In the genomic region with DNA sequence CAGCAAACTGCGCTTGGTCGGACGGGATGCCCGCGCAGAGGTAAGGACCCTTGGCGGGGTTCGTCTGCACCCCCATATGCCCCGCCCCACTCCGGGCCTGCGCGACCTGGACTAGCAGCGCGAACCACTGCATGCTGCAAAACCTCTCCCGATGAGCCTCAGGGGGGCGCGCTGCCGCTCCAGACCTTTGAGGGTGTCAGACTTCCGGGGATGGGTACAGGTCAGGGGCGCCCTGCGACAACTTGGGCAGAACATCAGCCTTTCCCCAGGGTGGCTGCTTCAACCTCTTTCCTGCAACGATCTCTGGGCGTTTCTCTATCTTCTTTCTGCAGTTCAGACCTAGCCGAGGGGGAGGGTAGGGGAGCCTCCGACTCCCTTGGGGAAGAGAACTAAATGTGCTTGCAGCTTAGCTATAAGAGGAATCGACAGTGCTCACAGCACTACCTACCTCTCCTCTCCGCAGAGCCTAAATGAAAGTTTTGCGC, we compare ENCODE assay signal across 8 mouse cellular contexts.
DNase-seq lines count a peak whose midpoint lies in the region; ATAC-seq and TF ChIP-seq lines count a peak whose summit lies in the region.

No protein-coding gene starts in this region.

- ATAC-seq in heart, embryonic 11.5 days (replicated peaks; ENCODE audit: insufficient number of reproducible peaks, low FRiP score, low TSS enrichment): no peak
- peak; percentile 68; the same call in 1 of the 2 replicates for ATAC-seq in embryonic facial prominence, embryonic 12.5 days (ENCODE audit: insufficient number of reproducible peaks, insufficient read depth, low FRiP score, low TSS enrichment)
- no peak for ATAC-seq in intestine, postnatal 0 days

- H3K9ac ChIP-seq in heart, embryonic 11.5 days (ENCODE audit: low read depth, low read length): no peak overlapping the region
- peak overlapping the region; percentile 39 for H3K9ac ChIP-seq in ES-Bruce4 (ENCODE audit: low read depth, poor library complexity, severe bottlenecking)
- peak overlapping the region; percentile 47 for H3K9ac ChIP-seq in embryonic facial prominence, embryonic 12.5 days
- no peak overlapping the region for H3K9ac ChIP-seq in intestine, postnatal 0 days (ENCODE audit: low read depth, low read length)

- H3K4me1 ChIP-seq in heart, embryonic 11.5 days (ENCODE audit: control insufficient read depth, insufficient read depth, low read length): peaks cover 10% of the 10 kb centered on the region
- no peaks in the 10 kb centered on the region for H3K4me1 ChIP-seq in ES-Bruce4 (ENCODE audit: control insufficient read depth, insufficient read depth, low read length)
- peaks cover 11% of the 10 kb centered on the region for H3K4me1 ChIP-seq in embryonic facial prominence, embryonic 12.5 days
- H3K4me1 ChIP-seq in intestine, postnatal 0 days (replicated peaks; ENCODE audit: control insufficient read depth, insufficient read depth, low read length): no peaks in the 10 kb centered on the region

- H3K4me3 ChIP-seq in heart, embryonic 11.5 days (ENCODE audit: low read depth, low read length): peak overlapping the region; percentile 40
- peak overlapping the region; percentile 71 for H3K4me3 ChIP-seq in ES-Bruce4 (ENCODE audit: low read depth, low read length)
- peak overlapping the region; percentile 33 for H3K4me3 ChIP-seq in embryonic facial prominence, embryonic 12.5 days
- H3K4me3 ChIP-seq in intestine, postnatal 0 days (ENCODE audit: low read depth, low read length): peak overlapping the region; percentile 35

- intact Hi-C loops in heart, postnatal 14 days (cut with DNase I): no loop called here

- no peak overlapping the region for H3K27ac ChIP-seq in heart, embryonic 11.5 days (ENCODE audit: low read depth, low read length)
- H3K27ac ChIP-seq in ES-Bruce4 (ENCODE audit: insufficient read depth, low read length): no peak overlapping the region
- H3K27ac ChIP-seq in embryonic facial prominence, embryonic 12.5 days: no peak overlapping the region
- no peak overlapping the region for H3K27ac ChIP-seq in intestine, postnatal 0 days (ENCODE audit: low read depth, low read length)

- no peak for TF ChIP-seq EP300 in ES-Bruce4 (IDR thresholded peaks at IDR 0.05; ENCODE audit: insufficient read depth, low read depth, low read length)

- peaks cover 96% of the 10 kb centered on the region for H3K27me3 ChIP-seq in heart, embryonic 11.5 days (ENCODE audit: control insufficient read depth, insufficient read depth, low read length)
- H3K27me3 ChIP-seq in ES-Bruce4 (ENCODE audit: control insufficient read depth, insufficient read depth, low read length, poor library complexity, severe bottlenecking): peaks cover 22% of the 10 kb centered on the region
- H3K27me3 ChIP-seq in embryonic facial prominence, embryonic 12.5 days: peaks cover 98% of the 10 kb centered on the region
- peaks cover 94% of the 10 kb centered on the region for H3K27me3 ChIP-seq in intestine, postnatal 0 days (replicated peaks; ENCODE audit: control insufficient read depth, insufficient read depth, low read length)

- DNase-seq in heart, postnatal 14 days: no peak
- DNase-seq in naive thymus-derived CD4-positive, alpha-beta T cell, adult 2 months (ENCODE audit: low read depth): peak; percentile 32
- DNase-seq in thymus, postnatal 25 days: peak; percentile 59
- DNase-seq in ovary, postnatal 10 days (ENCODE audit: low spot score): no peak

- no peaks in the 10 kb centered on the region for H3K36me3 ChIP-seq in heart, embryonic 11.5 days (ENCODE audit: control insufficient read depth, insufficient read depth, low read length)
- H3K36me3 ChIP-seq in ES-Bruce4 (ENCODE audit: control insufficient read depth, insufficient read depth, low read length, poor library complexity, severe bottlenecking): no peaks in the 10 kb centered on the region
- no peaks in the 10 kb centered on the region for H3K36me3 ChIP-seq in embryonic facial prominence, embryonic 12.5 days
- no peaks in the 10 kb centered on the region for H3K36me3 ChIP-seq in intestine, postnatal 0 days (ENCODE audit: control insufficient read depth, insufficient read depth)

- peak overlapping the region; percentile 68 for H3K4me2 ChIP-seq in heart, embryonic 11.5 days
- H3K4me2 ChIP-seq in embryonic facial prominence, embryonic 12.5 days (replicated peaks): peak overlapping the region; percentile 62
- peak overlapping the region; percentile 64 for H3K4me2 ChIP-seq in intestine, postnatal 0 days (replicated peaks; ENCODE audit: low read depth)

- no peak for TF ChIP-seq POLR2A in ES-Bruce4 (IDR thresholded peaks at IDR 0.05; ENCODE audit: insufficient read depth, low read length)

- under 1% methylated on average over 27 of the region's 27 CpGs for WGBS in heart, embryonic 11.5 days (ENCODE audit: insufficient replicate concordance)
- WGBS in embryonic facial prominence, embryonic 12.5 days: 1% methylated on average over 27 of the region's 27 CpGs
- under 1% methylated on average over 27 of the region's 27 CpGs for WGBS in intestine, postnatal 0 days

- TF ChIP-seq CTCF in ES-Bruce4 (IDR thresholded peaks at IDR 0.05; ENCODE audit: low read depth, low read length): peak; percentile 56
- TF ChIP-seq CTCF in intestine, postnatal 0 days (IDR thresholded peaks at IDR 0.05; ENCODE audit: low read depth): peak; percentile 25

- H3K9me3 ChIP-seq in heart, embryonic 11.5 days (replicated peaks; ENCODE audit: control insufficient read depth, low read length): no peaks in the 10 kb centered on the region
- H3K9me3 ChIP-seq in ES-Bruce4 (replicated peaks; ENCODE audit: control insufficient read depth, insufficient read depth, low read length, poor library complexity, severe bottlenecking): no peaks in the 10 kb centered on the region
- no peaks in the 10 kb centered on the region for H3K9me3 ChIP-seq in embryonic facial prominence, embryonic 12.5 days
- no peaks in the 10 kb centered on the region for H3K9me3 ChIP-seq in intestine, postnatal 0 days (ENCODE audit: control insufficient read depth)

Comparison
In these comparisons a context has a peak if more than half of its experiments do, and no peak if none do; other contexts are left out.
1. H3K9ac ChIP-seq: peak in ES-Bruce4 (single experiment) and embryonic facial prominence, embryonic 12.5 days (single experiment); none in heart, embryonic 11.5 days (single experiment) and intestine, postnatal 0 days (single experiment).
2. DNase-seq: peak in naive thymus-derived CD4-positive, alpha-beta T cell, adult 2 months (single experiment) and thymus, postnatal 25 days (single experiment); none in heart, postnatal 14 days (0 of 2) and ovary, postnatal 10 days (single experiment).
3. Peak in every context shown above with its lines, with median percentiles within 50 percentile points of each other: H3K4me2 ChIP-seq and H3K4me3 ChIP-seq.